In genomic region chr6:90369725-90370553, GRCm38 (mm10) we compare ENCODE assay signal across 8 mouse cellular contexts. TPM values are rescaled to one million over a fixed set of nuclear protein-coding genes. Genes with fewer than 3 reads are reported as not detected.
DNase-seq lines count a peak whose midpoint lies in the region; ATAC-seq and TF ChIP-seq lines count a peak whose summit lies in the region.

No protein-coding gene starts in this region.

- H3K27ac ChIP-seq in heart, adult 2 months, result peak overlapping the region; percentile 83
- H3K27ac ChIP-seq in limb, embryonic 15.5 days, result peak overlapping the region; percentile 83
- H3K27ac ChIP-seq in midbrain, embryonic 15.5 days, result peak overlapping the region; percentile 91
- peak overlapping the region; percentile 86 for H3K27ac ChIP-seq in stomach, embryonic 16.5 days (ENCODE audit: low read length)

- DNase-seq in heart, adult 2 months, result peak in 1 of 2 experiments; percentile 65
- no peak for DNase-seq in heart, adult 11 months
- DNase-seq in cerebellum, adult 11-12 months, result peak; percentile 56
- DNase-seq in frontal cortex, postnatal 14 days (ENCODE audit: low spot score in 2 of 2), result peak; percentile 25 to 28
- peak; percentile 36 for DNase-seq in kidney, adult 11 months

- H3K36me3 ChIP-seq in heart, adult 2 months (ENCODE audit: control insufficient read depth, insufficient read depth, low read length), result peaks cover 26% of the 10 kb centered on the region
- H3K36me3 ChIP-seq in limb, embryonic 15.5 days, result peaks cover 26% of the 10 kb centered on the region
- H3K36me3 ChIP-seq in midbrain, embryonic 15.5 days (replicated peaks), result peaks cover 18% of the 10 kb centered on the region
- H3K36me3 ChIP-seq in stomach, embryonic 16.5 days (ENCODE audit: control insufficient read depth, insufficient read depth, low read length), result 0 out of 2 replicates have a peak, but pooled peaks cover 12% of the 10 kb centered on the region

- H3K27me3 ChIP-seq in heart, adult 2 months (ENCODE audit: control insufficient read depth, insufficient read depth, low read length), result no peaks in the 10 kb centered on the region
- no peaks in the 10 kb centered on the region for H3K27me3 ChIP-seq in limb, embryonic 15.5 days
- 0 out of 2 replicates have a peak, but pooled peaks cover 2% of the 10 kb centered on the region for H3K27me3 ChIP-seq in midbrain, embryonic 15.5 days (replicated peaks)
- no peaks in the 10 kb centered on the region for H3K27me3 ChIP-seq in stomach, embryonic 16.5 days (ENCODE audit: control insufficient read depth, insufficient read depth, low read length)

- H3K4me3 ChIP-seq in heart, adult 2 months, result peak overlapping the region; percentile 93
- peak overlapping the region; percentile 93 for H3K4me3 ChIP-seq in limb, embryonic 15.5 days
- H3K4me3 ChIP-seq in midbrain, embryonic 15.5 days, result peak overlapping the region; percentile 97
- H3K4me3 ChIP-seq in stomach, embryonic 16.5 days (replicated peaks; ENCODE audit: low read length), result peak overlapping the region; percentile 85

- H3K4me2 ChIP-seq in limb, embryonic 15.5 days, result peak overlapping the region; percentile 92
- peak overlapping the region; percentile 98 for H3K4me2 ChIP-seq in midbrain, embryonic 15.5 days
- H3K4me2 ChIP-seq in stomach, embryonic 16.5 days (ENCODE audit: low read depth, low read length), result peak overlapping the region; percentile 99

- H3K9ac ChIP-seq in heart, adult 2 months (ENCODE audit: low read depth, low read length), result peak overlapping the region; percentile 97
- H3K9ac ChIP-seq in limb, embryonic 15.5 days, result peak overlapping the region; percentile 82
- peak overlapping the region; percentile 96 for H3K9ac ChIP-seq in midbrain, embryonic 15.5 days
- peak overlapping the region; percentile 93 for H3K9ac ChIP-seq in stomach, embryonic 16.5 days (ENCODE audit: low read length)

- ATAC-seq in limb, embryonic 15.5 days (ENCODE audit: insufficient number of reproducible peaks, low FRiP score, low TSS enrichment, low read depth), result peak; percentile 37
- peak; percentile 71 for ATAC-seq in midbrain, embryonic 15.5 days (replicated peaks)
- peak; percentile 71 for ATAC-seq in stomach, embryonic 16.5 days (ENCODE audit: insufficient read depth, low FRiP score)

- peaks cover 3% of the 10 kb centered on the region for H3K79me2 ChIP-seq in heart, adult 2 months (replicated peaks; ENCODE audit: control insufficient read depth, insufficient read depth, low read length)

- no peak for TF ChIP-seq POLR2A in heart, adult 2 months (IDR thresholded peaks at IDR 0.05; ENCODE audit: insufficient read depth, low read depth, low read length)

- TF ChIP-seq EP300 in heart, adult 2 months (IDR thresholded peaks at IDR 0.05; ENCODE audit: insufficient read depth, low read depth, low read length), result no peak

- WGBS in heart, adult 2 months, result under 1% methylated on average over 88 of the region's 98 CpGs
- under 1% methylated on average over 93 of the region's 98 CpGs for WGBS in limb, embryonic 15.5 days
- 0% methylated on average over 84 of the region's 98 CpGs for WGBS in midbrain, embryonic 15.5 days
- under 1% methylated on average over 91 of the region's 98 CpGs for WGBS in stomach, embryonic 16.5 days

- intact Hi-C loops in heart, adult 2 months (cut with DNase I), result no loop called here

- peaks cover 10% of the 10 kb centered on the region for H3K4me1 ChIP-seq in heart, adult 2 months (ENCODE audit: control insufficient read depth, insufficient read depth, low read length)
- peaks cover 26% of the 10 kb centered on the region for H3K4me1 ChIP-seq in limb, embryonic 15.5 days
- peaks cover 34% of the 10 kb centered on the region for H3K4me1 ChIP-seq in midbrain, embryonic 15.5 days
- H3K4me1 ChIP-seq in stomach, embryonic 16.5 days (ENCODE audit: control insufficient read depth, insufficient read depth, low read length), result peaks cover 19% of the 10 kb centered on the region

- no peaks in the 10 kb centered on the region for H3K9me3 ChIP-seq in limb, embryonic 15.5 days
- H3K9me3 ChIP-seq in midbrain, embryonic 15.5 days, result no peaks in the 10 kb centered on the region
- H3K9me3 ChIP-seq in stomach, embryonic 16.5 days (replicated peaks; ENCODE audit: control insufficient read depth, low read length), result no peaks in the 10 kb centered on the region

- no peak for TF ChIP-seq CTCF in heart, adult 2 months (IDR thresholded peaks at IDR 0.05)

RNA-seq across cellular contexts. Expression of gene Zxdc, which starts 0.6 kb away (rescaled TPM):
- 10 to 100 TPM; 12.6 to 14.6 TPM for total RNA-seq in heart, adult 2 months (2021)
- 8.4 and 10.8 TPM in 2 replicates for polyA plus RNA-seq in heart, adult 2 months (2012; rRNA removed)
- 6.7 and 8.9 TPM in 2 replicates for polyA plus RNA-seq in limb, embryonic 15.5 days (2015; fragmentation: Nextera tagmentation; extraction: Ambion mirVana)
- 11.6 and 12.7 TPM in 2 replicates for polyA plus RNA-seq in midbrain, embryonic 15.5 days (2015; fragmentation: Nextera tagmentation; extraction: Ambion mirVana)
- 4.5 and 4.7 TPM in 2 replicates for polyA plus RNA-seq in stomach, embryonic 16.5 days (2015; fragmentation: Nextera tagmentation; extraction: Ambion mirVana)

RNA-seq across cellular contexts. Expression of gene Uroc1, which starts 36.9 kb away (rescaled TPM):
- not detected for total RNA-seq in heart, adult 2 months (2021)
- polyA plus RNA-seq in heart, adult 2 months (2012; rRNA removed), result 0.12 TPM in 1 of 2 replicates, not detected in the other
- 0.36 and 0.37 TPM in 2 replicates for polyA plus RNA-seq in limb, embryonic 15.5 days (2015; fragmentation: Nextera tagmentation; extraction: Ambion mirVana)
- polyA plus RNA-seq in midbrain, embryonic 15.5 days (2015; fragmentation: Nextera tagmentation; extraction: Ambion mirVana), result not detected in 2 replicates
- polyA plus RNA-seq in stomach, embryonic 16.5 days (2015; fragmentation: Nextera tagmentation; extraction: Ambion mirVana), result 1.2 and 1.3 TPM in 2 replicates

RNA-seq across cellular contexts. Expression of gene Chst13, which starts 45.0 kb away (rescaled TPM):
- not detected for total RNA-seq in heart, adult 2 months (2021)
- 0.12 TPM in 1 of 2 replicates, not detected in the other for polyA plus RNA-seq in heart, adult 2 months (2012; rRNA removed)
- 1.1 and 1.9 TPM in 2 replicates for polyA plus RNA-seq in limb, embryonic 15.5 days (2015; fragmentation: Nextera tagmentation; extraction: Ambion mirVana)
- not detected in 2 replicates for polyA plus RNA-seq in midbrain, embryonic 15.5 days (2015; fragmentation: Nextera tagmentation; extraction: Ambion mirVana)
- 0.67 and 1.2 TPM in 2 replicates for polyA plus RNA-seq in stomach, embryonic 16.5 days (2015; fragmentation: Nextera tagmentation; extraction: Ambion mirVana)

RNA-seq across cellular contexts. Expression of gene Cfap100, which starts 58.7 kb away (rescaled TPM):
- under 1 TPM; 0.16 to 0.18 TPM for total RNA-seq in heart, adult 2 months (2021)
- 0.44 and 0.80 TPM in 2 replicates for polyA plus RNA-seq in heart, adult 2 months (2012; rRNA removed)
- 0.44 and 1.0 TPM in 2 replicates for polyA plus RNA-seq in limb, embryonic 15.5 days (2015; fragmentation: Nextera tagmentation; extraction: Ambion mirVana)
- polyA plus RNA-seq in midbrain, embryonic 15.5 days (2015; fragmentation: Nextera tagmentation; extraction: Ambion mirVana), result 7.8 and 8.1 TPM in 2 replicates
- polyA plus RNA-seq in stomach, embryonic 16.5 days (2015; fragmentation: Nextera tagmentation; extraction: Ambion mirVana), result 0.31 and 0.46 TPM in 2 replicates
